Mouse (Mus musculus): ENCODE data around the gene Fkrp. TPM values are rescaled to one million over a fixed set of nuclear protein-coding genes. Genes with fewer than 3 reads are reported as not detected.

Fkrp gene
- polyA plus RNA-seq, 1 experiment from 2014 or later = 33.1 TPM

DNA sequence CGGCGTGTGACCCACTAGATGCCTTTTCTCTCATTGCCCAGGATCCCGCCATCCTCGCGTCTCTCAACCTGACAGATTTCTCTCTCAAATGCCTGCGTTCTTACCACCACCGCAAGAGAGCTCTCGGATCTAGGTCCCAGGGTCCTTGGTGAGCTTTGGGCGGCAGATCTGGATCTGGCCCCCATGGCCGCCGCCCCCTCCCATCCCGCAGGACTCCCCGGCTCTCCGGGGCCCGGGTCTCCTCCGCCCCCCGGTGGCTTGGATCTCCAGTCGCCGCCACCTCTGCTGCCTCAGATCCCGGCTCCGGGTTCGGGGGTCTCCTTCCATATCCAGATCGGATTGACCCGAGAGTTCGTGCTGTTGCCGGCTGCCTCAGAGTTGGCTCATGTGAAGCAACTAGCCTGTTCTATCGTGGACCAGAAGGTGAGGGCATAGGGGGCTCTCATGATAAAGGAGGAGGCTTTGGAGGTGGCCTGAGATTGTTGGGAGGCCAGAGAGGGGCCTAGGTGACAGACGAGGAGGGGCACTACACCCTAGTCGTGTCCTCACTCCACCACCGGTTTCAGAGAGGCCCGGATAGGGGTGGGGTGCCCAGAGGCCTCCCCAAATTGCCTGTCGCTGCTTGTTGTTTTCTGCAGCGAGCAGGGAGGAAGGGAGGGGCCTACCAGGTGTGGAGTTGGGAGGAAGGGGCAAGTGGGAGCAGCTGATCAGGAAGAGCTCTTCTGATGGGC, 27.1 kb upstream of the Fkrp start:
- peak overlapping the region; percentile 99 for H3K4me2 ChIP-seq
- peak overlapping the region; percentile 67 for H3K4me3 ChIP-seq (replicated peaks)
- peaks cover 29% of the 10 kb centered on the region for H3K4me1 ChIP-seq (replicated peaks)
- peaks cover 41% of the 10 kb centered on the region for H3K36me3 ChIP-seq
- WGBS = 1% methylated on average over 33 of the region's 33 CpGs
- H3K27me3 ChIP-seq = no peaks in the 10 kb centered on the region
- H3K27ac ChIP-seq = peak overlapping the region; percentile 90
- no peaks in the 10 kb centered on the region for H3K9me3 ChIP-seq
- no peak for ATAC-seq (ENCODE audit: insufficient number of reproducible peaks, insufficient read depth, low FRiP score, low TSS enrichment, low read depth)
- H3K9ac ChIP-seq (replicated peaks) = peak overlapping the region; percentile 81

DNA sequence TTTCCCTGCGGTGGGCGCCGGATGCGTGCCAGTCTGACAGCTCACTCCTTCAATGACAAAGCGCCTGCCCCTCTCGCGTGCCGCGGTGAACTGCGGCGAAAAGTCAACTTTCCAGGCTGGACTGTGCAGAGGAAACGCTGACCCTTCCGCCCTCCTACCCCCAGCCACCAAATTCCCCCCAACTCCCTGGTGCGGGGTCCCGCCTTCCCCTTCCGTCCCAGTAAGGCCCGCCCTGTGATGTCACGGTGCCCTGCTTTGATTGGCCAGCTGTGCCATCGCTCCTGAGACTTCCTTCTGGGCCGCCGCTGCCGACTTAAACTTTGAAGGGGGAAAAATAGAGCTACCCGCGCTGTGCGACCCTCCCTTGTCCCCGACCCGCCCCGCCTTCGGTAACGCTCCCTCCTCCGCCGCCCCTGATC, 26.1 kb upstream of the Fkrp start, which contains the start of gene Prkd2:
Gene Prkd2, plus strand, starts transcription at position 258 of the 419 bp plus-strand sequence.
- Histone ChIP-seq H3K9ac (replicated peaks) (peak within 1 kb of the TSS; percentile 81), H3K9me3 (no peaks in the 10 kb centered on the region), H3K27me3 (no peaks in the 10 kb centered on the region), H3K4me2 (peak within 1 kb of the TSS; percentile 99), H3K27ac (peak within 1 kb of the TSS; percentile 90), H3K36me3 (peaks cover 47% of the 10 kb centered on the region), H3K4me1 (replicated peaks) (peaks cover 29% of the 10 kb centered on the region), H3K4me3 (replicated peaks) (peak within 1 kb of the TSS; percentile 67)
- WGBS = 1% methylated on average over 32 of the region's 32 CpGs
- peak; percentile 66 for ATAC-seq (ENCODE audit: insufficient number of reproducible peaks, insufficient read depth, low FRiP score, low TSS enrichment, low read depth)

DNA sequence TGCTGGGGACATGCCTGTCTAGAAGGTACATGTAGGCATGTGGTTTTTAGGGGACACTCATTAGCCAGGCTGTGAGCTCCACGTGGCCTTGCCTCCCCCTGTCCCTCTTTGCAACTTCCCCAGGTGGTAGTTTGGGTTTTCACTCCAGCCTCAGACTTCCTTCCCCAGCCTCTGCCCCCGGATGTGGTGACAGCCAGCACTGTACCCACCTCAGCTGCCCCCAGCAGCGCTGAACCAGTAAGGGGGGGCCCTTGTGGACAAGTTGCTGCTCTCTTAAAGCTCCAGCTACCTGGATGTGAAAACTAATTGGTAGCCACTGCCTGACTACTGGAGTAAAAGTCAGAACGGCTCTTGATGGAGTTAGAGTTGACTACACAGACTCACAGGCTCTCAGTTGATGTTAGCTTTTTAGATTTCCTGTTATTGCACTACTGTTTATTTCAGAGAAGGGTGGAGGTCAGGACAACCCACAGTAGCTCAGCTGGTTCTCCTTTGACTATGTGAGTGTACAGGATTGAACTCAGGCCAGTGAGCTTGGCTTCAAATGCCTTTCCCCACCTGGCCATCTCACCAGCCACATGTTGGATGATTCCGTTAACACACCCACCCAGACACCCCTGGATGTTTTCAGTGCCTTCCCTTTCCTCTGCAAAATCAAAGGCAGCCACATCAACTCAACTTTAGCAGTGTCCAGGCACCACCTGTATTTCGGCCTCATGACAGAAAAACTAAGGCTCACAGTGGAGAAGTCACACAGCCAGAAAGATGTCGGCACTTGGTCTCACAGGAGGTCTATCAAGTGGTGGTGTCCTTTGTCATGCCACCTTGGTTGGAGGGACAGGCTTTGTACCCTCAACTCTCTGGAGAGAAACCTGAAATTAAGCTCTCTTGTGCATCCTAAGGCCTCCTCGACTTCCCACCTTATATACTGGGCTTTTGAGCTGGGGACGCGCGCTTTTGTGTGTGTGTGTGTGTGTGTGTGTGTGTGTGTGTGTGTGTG, 25.3 kb upstream of the Fkrp start:
- WGBS = 39% methylated on average over 11 of the region's 11 CpGs
- peaks cover 29% of the 10 kb centered on the region for H3K4me1 ChIP-seq (replicated peaks)
- H3K27ac ChIP-seq = peak overlapping the region; percentile 90
- H3K9ac ChIP-seq (replicated peaks) = peak overlapping the region; percentile 81
- H3K4me2 ChIP-seq = peak overlapping the region; percentile 99
- peak overlapping the region; percentile 67 for H3K4me3 ChIP-seq (replicated peaks)
- no peaks in the 10 kb centered on the region for H3K9me3 ChIP-seq
- peaks cover 48% of the 10 kb centered on the region for H3K36me3 ChIP-seq
- ATAC-seq (ENCODE audit: insufficient number of reproducible peaks, insufficient read depth, low FRiP score, low TSS enrichment, low read depth) = no peak
- H3K27me3 ChIP-seq = no peaks in the 10 kb centered on the region

DNA sequence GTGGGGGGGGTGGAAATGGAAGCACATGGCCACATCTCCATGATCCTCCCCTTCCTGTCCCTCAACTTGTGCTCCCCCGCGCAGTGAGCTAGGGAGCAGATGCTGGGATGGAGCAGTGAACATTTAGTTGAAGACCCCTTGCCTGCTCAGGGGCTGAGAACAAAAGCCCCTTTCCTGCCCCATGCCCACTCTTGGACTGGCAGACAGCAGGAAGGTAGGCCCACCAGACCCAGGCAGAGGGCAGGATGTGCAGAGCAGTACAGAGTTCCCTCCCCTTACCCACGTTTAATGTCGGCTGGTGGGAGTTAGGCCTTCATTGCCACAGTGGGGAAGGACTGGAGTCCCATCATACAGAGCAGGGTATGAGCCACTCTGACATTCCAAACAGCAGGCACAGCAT, 24.5 kb upstream of the Fkrp start:
- 72% methylated on average over 4 of the region's 4 CpGs for WGBS
- H3K27me3 ChIP-seq = no peaks in the 10 kb centered on the region
- ATAC-seq (ENCODE audit: insufficient number of reproducible peaks, insufficient read depth, low FRiP score, low TSS enrichment, low read depth) = no peak
- H3K27ac ChIP-seq = peak overlapping the region; percentile 20; the same call in 1 of the 2 replicates
- peaks cover 29% of the 10 kb centered on the region for H3K4me1 ChIP-seq (replicated peaks)
- H3K9ac ChIP-seq (replicated peaks) = 0 out of 2 replicates have a peak overlapping the region, but pooled peaks have one; percentile 18
- no peak overlapping the region for H3K4me2 ChIP-seq
- no peak overlapping the region for H3K4me3 ChIP-seq (replicated peaks)
- H3K9me3 ChIP-seq = no peaks in the 10 kb centered on the region
- H3K36me3 ChIP-seq = peaks cover 52% of the 10 kb centered on the region

DNA sequence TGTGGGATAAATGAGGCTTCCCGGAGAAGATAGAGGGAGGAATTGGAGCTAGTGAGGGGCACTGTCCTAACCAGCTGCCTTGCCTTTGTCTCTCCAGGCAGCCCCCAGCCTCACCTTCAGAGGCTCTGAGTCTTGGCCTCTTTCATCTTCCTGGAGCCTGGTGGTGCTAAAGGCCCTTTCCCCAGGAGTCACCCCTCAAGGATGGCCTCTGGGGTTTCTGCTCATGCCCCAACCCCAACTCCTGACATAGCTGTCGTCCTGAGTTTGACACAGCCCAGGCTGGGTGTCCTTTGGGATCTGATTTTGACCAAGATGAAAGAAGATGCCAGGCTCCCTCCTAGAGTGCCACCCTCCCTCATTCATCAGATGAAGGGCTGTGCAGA, 23.6 kb upstream of the Fkrp start:
- ATAC-seq (ENCODE audit: insufficient number of reproducible peaks, insufficient read depth, low FRiP score, low TSS enrichment, low read depth) = no peak
- peaks cover 59% of the 10 kb centered on the region for H3K36me3 ChIP-seq
- 85% methylated on average over 2 of the region's 2 CpGs for WGBS

DNA sequence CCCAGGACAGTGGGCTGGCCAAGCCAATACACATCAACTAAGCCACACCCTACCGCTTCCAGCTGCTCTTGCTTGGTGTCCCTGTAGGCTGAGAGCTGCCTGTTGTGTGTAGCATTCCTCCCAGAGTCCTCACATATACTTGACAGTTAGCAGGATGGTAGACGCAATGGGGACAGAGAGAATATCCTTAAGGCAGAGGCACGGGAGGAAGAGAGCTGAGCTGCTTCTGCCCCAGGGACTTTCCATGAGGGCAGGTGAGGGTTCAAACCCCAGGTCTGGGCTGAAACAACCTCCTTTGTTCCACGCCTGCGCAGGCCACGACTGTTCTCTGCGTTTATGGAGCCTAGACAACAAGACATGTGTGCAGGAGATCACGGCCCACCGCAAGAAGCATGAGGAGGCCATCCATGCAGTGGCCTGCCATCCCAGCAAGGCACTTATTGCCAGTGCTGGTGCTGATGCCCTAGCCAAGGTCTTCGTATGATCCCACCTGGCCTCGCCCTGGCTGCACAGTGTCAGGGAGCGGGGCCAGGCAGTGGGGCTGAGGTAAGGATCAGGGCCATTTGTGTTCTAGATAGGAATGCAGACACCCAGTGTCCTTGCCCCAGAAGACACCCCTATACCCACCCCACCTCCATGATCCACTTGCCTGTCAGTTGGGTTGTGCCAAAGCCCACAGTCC, 23.0 kb upstream of the Fkrp start:
- no peak overlapping the region for H3K27ac ChIP-seq
- peaks cover 64% of the 10 kb centered on the region for H3K36me3 ChIP-seq
- no peak overlapping the region for H3K4me3 ChIP-seq (replicated peaks)
- ATAC-seq (ENCODE audit: insufficient number of reproducible peaks, insufficient read depth, low FRiP score, low TSS enrichment, low read depth) = no peak
- H3K9ac ChIP-seq (replicated peaks) = no peak overlapping the region
- 93% methylated on average over 12 of the region's 12 CpGs for WGBS
- H3K27me3 ChIP-seq = no peaks in the 10 kb centered on the region
- H3K4me2 ChIP-seq = no peak overlapping the region
- no peaks in the 10 kb centered on the region for H3K9me3 ChIP-seq
- peaks cover 15% of the 10 kb centered on the region for H3K4me1 ChIP-seq (replicated peaks)

More for the DNA sequence above, 23.6 kb upstream of the Fkrp start:
- no peak overlapping the region for H3K27ac ChIP-seq
- H3K4me3 ChIP-seq (replicated peaks) = no peak overlapping the region
- no peak overlapping the region for H3K9ac ChIP-seq (replicated peaks)
- peaks cover 20% of the 10 kb centered on the region for H3K4me1 ChIP-seq (replicated peaks)
- no peak overlapping the region for H3K4me2 ChIP-seq
- H3K9me3 ChIP-seq = no peaks in the 10 kb centered on the region
- H3K27me3 ChIP-seq = no peaks in the 10 kb centered on the region

DNA sequence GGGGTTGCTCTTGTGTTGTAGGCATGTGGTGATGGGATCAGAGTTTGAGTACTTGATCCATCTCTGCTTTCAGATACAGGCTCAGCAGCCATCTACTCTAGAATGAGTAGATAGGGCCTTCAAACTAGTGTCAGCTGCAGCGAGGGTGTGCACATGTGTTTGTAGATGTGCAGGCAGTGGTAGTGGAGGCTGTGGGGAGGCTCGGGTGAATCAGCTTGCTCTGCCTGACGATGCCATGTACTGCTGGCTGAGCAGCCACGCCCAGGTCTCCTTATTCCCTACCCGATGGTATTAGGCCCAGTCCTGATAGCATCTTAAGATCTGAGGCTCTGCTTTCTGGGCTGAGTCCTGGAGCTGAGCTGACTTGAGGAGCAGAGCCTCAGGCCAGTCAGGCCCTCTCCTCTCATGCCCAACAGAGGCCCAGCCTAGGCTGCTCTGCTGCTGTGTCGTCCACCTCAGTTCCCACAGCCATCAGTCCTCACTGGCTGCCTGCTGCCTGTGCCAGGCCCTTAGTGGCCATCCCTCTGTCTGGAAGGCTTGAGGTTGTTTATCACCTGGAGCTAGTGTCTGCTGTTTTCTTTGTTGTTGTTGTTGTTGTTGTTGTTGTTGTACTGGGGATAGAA, 22.4 kb upstream of the Fkrp start:
- Histone ChIP-seq H3K9me3 (no peaks in the 10 kb centered on the region), H3K27me3 (no peaks in the 10 kb centered on the region), H3K36me3 (peaks cover 71% of the 10 kb centered on the region), H3K9ac (replicated peaks) (no peak overlapping the region), H3K4me3 (replicated peaks) (no peak overlapping the region), H3K27ac (no peak overlapping the region), H3K4me1 (replicated peaks) (peaks cover 9% of the 10 kb centered on the region), H3K4me2 (no peak overlapping the region)
- WGBS = 77% methylated on average over 6 of the region's 6 CpGs
- ATAC-seq (ENCODE audit: insufficient number of reproducible peaks, insufficient read depth, low FRiP score, low TSS enrichment, low read depth) = no peak

DNA sequence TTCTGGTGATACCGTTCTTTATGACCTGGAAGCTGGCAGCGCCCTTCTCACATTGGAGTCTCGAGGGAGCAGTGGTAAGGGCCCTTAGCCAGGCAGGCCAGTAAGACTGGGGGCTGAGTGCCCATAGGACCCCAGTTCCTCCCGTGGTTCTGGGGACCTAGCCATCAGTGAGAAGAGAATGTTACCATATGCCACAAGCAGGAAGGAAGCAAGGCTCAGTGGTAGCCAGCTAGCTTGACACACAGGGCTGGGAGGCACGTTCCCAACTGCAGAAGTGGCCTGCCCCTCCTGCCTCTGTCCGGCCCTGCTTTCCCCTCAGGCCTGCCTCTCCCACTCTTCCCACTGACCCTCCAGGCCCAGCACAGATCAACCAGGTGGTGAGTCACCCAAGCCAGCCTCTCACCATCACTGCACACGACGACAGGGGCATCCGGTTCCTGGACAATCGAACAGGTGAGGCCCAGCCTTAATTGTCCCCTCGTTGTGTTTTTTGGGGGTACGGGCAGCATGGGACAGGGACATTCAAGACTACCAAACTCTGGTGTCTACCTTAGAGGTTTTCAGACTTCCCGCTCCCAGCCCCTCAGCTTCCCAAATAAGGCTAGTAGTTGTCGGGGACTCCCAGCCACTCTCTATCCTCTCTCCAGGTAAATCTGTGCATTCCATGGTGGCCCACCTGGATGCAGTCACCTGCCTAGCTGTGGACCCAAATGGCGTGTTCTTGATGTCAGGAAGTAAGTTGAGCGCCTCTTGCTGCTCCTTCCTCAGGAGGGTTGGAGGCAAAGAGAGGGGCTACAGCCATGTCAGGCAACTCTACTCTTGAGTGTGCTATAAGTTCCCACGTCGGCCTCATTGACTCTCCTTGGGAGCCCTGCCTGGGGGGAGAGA, 21.6 kb upstream of the Fkrp start:
- H3K36me3 ChIP-seq = peaks cover 78% of the 10 kb centered on the region
- WGBS = 92% methylated on average over 18 of the region's 18 CpGs
- no peak overlapping the region for H3K9ac ChIP-seq (replicated peaks)

DNA sequence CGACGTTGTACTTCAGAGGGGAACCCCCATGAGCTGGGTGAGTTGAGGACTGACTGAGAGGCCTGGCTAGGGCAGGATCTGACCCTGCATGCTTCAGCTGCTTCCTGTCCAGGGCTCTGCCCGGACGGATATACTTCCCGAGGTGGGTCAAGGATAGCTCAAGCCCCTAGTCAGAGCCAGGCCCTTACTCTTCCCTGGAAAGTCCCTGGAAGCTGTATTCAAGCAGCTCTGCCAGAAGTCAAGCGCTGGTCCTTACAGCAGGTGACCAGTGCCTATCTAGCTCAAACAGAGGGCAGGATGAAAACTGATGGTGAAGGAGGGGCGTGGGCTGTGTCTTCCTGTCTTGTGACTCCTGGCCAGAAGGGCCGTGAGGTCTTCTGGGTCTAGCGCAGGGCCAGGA, 13.9 kb upstream of the Fkrp start:
- Histone ChIP-seq H3K4me2 (no peak overlapping the region), H3K36me3 (peaks cover 100% of the 10 kb centered on the region), H3K27me3 (no peaks in the 10 kb centered on the region), H3K4me3 (replicated peaks) (no peak overlapping the region), H3K9ac (replicated peaks) (no peak overlapping the region), H3K4me1 (replicated peaks) (no peaks in the 10 kb centered on the region), H3K27ac (no peak overlapping the region), H3K9me3 (no peaks in the 10 kb centered on the region)
- no peak for ATAC-seq (ENCODE audit: insufficient number of reproducible peaks, insufficient read depth, low FRiP score, low TSS enrichment, low read depth)
- 86% methylated on average over 9 of the region's 9 CpGs for WGBS

More for the DNA sequence above, 21.6 kb upstream of the Fkrp start:
- Histone ChIP-seq H3K27ac (no peak overlapping the region), H3K4me1 (replicated peaks) (peaks cover 4% of the 10 kb centered on the region; the same call in 1 of the 2 replicates), H3K27me3 (no peaks in the 10 kb centered on the region), H3K4me2 (no peak overlapping the region), H3K9me3 (no peaks in the 10 kb centered on the region), H3K4me3 (replicated peaks) (no peak overlapping the region)
- no peak for ATAC-seq (ENCODE audit: insufficient number of reproducible peaks, insufficient read depth, low FRiP score, low TSS enrichment, low read depth)

DNA sequence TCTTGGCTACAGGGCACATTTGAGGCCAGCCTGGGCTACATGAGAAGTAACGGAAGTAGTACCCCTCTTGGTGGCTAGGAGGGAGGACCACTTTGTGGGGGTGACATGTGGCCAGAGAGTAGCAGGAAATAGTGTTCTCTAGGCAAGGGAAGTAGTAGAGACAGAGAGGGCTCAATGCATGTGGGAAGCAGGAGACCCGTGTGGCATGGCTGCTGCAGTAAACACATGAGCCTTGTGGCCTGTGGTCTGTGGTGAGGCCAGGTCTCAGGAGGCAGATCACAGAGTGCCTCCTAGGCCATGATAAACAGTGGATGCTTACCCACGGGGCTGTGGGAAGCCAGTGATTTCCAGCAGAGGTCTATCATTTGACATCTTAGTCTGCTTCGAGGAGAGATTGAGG, 10.7 kb upstream of the Fkrp start:
- WGBS = 79% methylated on average over 4 of the region's 4 CpGs
- Histone ChIP-seq H3K4me3 (replicated peaks) (no peak overlapping the region), H3K4me1 (replicated peaks) (no peaks in the 10 kb centered on the region; the same call in 1 of the 2 replicates), H3K9me3 (no peaks in the 10 kb centered on the region), H3K9ac (replicated peaks) (no peak overlapping the region), H3K36me3 (peaks cover 100% of the 10 kb centered on the region), H3K27me3 (no peaks in the 10 kb centered on the region), H3K27ac (no peak overlapping the region), H3K4me2 (no peak overlapping the region)
- no peak for ATAC-seq (ENCODE audit: insufficient number of reproducible peaks, insufficient read depth, low FRiP score, low TSS enrichment, low read depth)
